Mouse (Mus musculus): ENCODE measurements at regions not wholly inside any gene's neighbourhood (a gene's known extent, or its start where the extent isn't known, plus 50 kb on each side); places are given as distances from the start of the nearest gene placed in this dataset.

DNA sequence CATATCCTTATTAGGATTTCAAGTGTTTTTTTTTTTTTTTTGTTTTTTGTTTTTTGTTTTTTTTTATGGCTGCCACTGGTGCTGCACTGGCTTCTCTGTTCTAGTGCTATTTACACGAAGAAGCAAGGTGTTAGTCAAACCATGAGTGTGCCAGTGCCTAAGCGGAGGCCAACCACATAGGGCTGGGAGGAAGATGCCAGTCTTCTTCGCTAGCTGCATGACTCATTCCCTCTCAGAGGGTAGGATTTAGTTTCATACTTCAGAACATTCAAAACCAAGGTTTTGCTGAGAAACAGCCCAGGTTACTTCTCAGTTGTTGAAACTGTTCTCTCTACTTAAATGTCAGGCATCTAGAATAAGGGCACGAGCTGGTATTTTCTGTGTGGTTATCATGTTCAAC, 72.6 kb downstream of the Icos start:
- no peak for DNase-seq

- no peak for DNase-seq
These were observed 75.9 kb downstream of the Icos start for GRCm38 (mm10) chr1:61053676-61054075.

GRCm38 (mm10) chr1:61054391-61054790, 76.7 kb downstream of the Icos start:
- no peak for DNase-seq

GRCm38 (mm10) chr1:61055176-61055575, 77.4 kb downstream of the Icos start:
- peak; percentile 17 to 24 for DNase-seq

GRCm38 (mm10) chr1:61059910-61060536, 82.3 kb downstream of the Icos start:
- DNase-seq = no peak

DNA sequence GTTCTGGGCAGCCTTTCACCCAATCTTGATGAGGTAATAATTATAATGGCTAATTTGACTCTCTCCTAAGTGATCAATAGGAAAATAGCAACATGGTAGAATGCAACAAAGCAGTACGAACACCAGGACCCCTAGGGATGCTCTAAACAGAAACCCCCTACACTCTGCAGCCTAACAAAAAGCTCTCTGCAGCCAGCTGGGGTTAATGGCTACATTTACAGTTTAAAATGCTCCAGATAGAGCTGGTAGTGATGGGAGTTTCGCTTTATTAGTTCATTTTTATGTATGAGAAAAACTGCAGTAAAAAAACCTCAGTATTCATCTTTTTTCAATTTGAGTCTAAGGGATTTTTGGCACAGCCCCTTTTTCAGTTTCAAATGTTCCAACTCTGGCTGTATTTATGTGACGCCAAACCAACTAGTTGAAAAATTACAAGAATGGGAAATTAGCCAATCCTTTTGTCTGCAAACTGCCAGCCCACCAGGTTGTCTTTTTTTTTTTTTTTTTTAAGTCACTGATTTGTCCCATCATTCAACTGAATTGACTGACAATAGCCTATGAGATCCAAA, 84.2 kb downstream of the Icos start:
- DNase-seq = no peak

- no peak for DNase-seq
These were observed 90.4 kb downstream of the Icos start for GRCm38 (mm10) chr1:61068112-61068511.

DNA sequence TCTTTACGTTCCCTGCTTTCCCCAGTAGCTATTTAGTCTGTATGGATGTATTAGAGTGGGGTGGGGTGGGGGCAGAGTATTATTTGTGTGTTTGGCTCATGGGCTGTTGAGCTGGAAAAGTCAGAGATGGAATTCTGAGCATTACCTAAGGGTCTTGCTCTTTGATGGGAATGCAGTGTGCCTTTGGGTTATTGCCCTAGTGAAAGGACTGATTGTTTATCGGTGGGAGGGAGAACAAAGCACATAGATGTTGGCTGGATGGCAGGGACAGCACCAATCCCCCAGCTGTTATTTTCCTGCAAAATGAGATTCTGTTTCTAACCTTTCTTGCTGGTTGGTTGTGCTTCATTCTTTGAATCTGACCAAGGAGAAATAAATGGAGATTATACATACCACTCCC, 96.4 kb downstream of the Icos start:
- DNase-seq = no peak

GRCm38 (mm10) chr1:61075335-61075734, 97.6 kb downstream of the Icos start:
- DNase-seq = no peak

DNA sequence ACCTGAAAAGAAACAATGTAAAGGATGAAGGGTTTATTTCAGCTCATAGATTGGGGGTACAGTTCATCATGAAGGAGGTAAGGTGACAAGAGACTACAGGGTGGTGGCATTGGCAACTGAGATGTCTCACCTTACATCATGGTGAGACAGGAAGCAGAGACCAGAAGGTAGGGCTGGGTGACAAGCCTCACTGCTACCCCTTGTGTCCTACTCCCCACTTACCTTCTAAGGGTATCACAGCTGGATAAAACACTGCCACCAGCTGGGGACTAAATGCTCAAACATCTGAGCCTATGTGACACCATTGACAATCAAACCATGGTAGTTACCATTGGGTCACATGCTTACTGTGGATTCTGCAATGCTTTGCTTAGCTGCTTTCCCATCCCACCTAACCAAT, 107.0 kb downstream of the Icos start:
- no peak for DNase-seq

GRCm38 (mm10) chr1:61086811-61087210, 109.1 kb downstream of the Icos start:
- DNase-seq = no peak

- DNase-seq = no peak
These were observed 113.1 kb downstream of the Icos start for GRCm38 (mm10) chr1:61090801-61091200.

- DNase-seq = no peak
These were observed 117.9 kb downstream of the Icos start for GRCm38 (mm10) chr1:61095481-61096165.

GRCm38 (mm10) chr1:61099341-61099740, 121.6 kb downstream of the Icos start:
- no peak for DNase-seq

DNA sequence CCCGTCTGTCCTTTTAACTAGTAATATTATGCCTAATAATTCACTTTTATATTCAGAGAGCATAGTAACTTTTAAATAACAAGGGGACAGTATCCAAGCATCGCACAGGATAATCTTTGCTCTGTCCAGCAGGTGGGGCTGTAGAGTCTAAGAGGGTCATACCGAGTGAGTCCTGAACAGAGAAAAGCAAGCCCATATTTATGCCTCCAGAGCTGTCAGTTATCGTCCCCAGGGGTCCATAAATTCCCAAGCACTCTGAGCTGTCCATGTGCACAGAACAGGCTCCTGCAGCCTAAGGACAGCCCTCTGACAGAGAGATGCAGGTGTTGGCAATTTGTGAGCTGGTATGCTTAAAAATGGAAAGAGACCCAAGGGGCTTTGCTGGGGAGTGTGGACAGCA, 124.0 kb downstream of the Icos start:
- peak; percentile 33 to 37 for DNase-seq

DNA sequence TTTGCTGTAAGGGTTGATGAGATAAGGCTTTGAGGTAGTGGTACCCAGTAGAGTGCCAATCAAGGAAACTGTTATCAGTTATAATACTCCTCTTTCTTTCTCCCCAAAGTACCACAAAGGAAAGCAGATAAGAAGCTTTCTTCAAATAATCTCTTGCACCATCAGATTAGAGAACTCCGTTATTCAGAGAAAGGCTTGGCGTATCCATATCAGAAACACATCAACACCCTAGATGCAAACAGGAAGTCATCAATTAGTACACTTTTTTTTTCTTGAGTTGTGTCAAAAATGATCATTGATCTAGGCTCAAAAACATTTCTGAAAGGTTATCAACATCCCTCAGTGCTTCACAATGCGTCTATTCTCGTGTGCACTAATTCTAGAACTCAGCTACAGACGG, 124.6 kb downstream of the Icos start:
- no peak for DNase-seq

DNA sequence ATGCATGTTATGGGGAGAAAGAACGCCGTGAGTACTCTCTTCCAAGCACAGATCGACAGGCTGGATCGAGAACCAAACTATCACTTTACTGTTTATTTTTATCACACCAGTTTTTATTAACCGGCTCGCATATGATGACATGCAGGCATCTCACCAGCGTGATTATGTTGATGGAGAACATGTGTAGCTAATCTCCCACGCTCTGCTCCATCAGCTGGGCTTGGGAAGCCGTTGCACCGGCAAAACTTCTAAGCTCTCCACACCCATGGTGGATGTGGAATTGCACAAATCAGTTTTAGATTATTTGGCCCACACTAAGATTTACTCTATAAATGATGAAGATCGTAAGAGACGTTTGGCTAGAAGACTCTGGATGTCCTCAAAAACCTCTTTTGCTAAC, 125.9 kb downstream of the Icos start:
- no peak for DNase-seq

- DNase-seq = no peak
These were observed 134.1 kb downstream of the Icos start for GRCm38 (mm10) chr1:61111731-61112309.

DNA sequence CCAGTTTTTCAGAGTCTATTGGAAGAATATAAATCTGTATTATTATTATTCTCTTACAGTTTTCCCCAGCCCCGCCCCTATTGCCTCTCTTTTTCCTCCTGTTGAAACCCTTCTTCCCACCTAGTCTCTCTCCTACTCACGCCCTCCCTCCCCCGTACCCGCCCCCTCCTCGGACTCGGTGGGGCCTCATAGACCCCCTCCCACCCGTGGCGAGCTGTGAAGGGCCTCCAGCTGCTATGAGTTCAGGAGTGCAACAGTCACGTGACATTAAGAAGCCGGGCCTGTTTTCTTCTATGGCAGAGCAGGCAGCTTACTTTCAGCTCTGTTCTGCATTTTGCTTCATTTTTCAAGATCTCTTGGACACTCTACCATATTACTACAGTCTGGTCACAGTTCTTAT, 139.8 kb downstream of the Icos start:
- no peak for DNase-seq

- no peak for DNase-seq
These were observed 140.3 kb downstream of the Icos start for GRCm38 (mm10) chr1:61118071-61118470.

DNA sequence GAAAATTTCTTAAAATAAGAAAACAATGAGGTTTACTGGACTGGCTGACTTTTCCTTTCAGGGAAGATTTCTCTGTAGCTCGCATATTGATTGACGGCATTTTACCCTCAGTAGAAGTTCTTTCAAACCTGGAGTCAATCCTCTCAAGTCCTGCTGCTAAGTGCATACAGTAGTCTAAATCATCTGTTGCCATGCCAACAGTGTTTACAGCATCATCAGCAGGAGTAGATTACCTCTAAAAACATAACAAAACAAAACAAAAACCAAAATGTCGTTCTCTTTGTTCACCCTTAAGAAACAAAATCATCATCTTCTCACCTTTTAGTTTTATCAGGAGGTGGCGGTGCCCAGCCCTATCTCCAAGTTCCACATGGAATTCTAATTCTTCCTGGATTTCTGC, 143.8 kb downstream of the Icos start:
- no peak for DNase-seq

DNA sequence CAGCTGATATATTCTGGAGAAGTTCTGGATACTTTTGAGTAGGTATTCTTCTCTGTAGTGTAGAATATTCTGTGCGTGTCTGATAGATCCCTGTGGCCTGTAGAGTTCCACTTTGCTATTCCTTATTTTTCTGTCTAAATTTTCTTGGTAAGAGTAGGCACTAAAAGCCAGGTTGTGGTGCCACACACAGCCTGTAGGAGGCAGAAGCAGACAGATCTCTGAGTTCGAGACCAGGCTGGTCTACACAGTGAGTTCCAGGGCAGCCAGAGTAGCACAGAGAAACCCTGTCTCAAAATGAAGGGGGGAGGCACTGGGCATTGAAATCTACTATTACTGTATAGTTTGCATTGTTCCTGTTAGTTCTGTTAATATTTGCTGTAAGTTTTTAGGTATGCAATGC, 147.4 kb downstream of the Icos start:
- no peak for DNase-seq

DNA sequence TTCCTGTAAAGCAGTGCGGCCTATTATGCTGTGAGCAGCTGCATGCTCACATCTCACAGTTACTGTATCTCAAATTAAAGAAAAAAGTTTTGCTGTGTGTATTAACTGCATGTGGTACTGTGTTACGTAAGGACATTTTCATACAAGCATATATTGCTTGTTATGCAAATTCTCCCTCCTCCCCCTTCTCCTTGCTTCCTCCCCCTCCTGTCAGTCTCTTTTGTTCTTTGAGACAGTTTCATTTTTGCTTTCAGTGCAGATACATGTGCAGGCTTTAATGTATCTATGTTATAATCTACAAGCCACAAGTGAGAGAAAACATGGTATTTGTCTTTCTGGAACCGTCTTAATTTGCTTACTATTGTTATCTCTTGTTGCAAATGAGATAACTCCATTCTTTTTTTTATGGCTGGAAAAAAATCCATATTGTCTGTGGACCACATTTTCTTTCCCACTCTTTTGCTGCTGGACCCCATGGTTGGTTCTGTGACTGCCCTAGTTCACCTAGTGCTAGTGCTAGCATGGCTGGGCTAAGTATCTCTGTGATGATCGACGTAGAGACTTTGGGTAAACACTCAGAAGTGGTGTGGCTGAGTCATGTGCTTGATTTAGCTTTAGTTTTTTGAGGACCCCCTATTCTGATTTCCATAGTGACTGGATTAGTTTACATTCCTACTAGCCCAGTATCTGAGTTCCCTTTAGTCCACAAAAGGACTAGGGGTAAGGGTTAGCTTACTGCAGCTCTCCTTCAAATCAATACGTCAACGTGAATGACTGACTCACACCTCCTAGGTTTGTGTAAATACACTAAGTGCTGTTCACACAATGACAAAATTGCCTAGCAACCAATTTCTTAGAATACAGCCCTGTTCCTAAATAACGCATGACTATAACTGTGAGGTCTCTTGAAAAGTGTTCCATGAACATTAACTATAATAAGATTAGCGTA, 158.1 kb downstream of the Icos start:
- peak; percentile 6 to 19 for DNase-seq

Measured in B cell, adult 2 months (primary cell).